Mouse (Mus musculus) retina, postnatal 1 day (tissue): ENCODE measurements at regions not wholly inside any gene's neighbourhood (a gene's known extent, or its start where the extent isn't known, plus 50 kb on each side); places are given as distances from the start of the nearest gene placed in this dataset.

ENCODE experiments used
- DNase-seq: peaks from one replicate; pipeline ENCODE4 v3.0.0-alpha.2; 2012

- no peak for DNase-seq
These were observed 54.4 kb upstream of the Olfm4 start for GRCm38 (mm10) chr14:79929451-79929850.

- no peak for DNase-seq
These were observed 56.7 kb upstream of the Olfm4 start for GRCm38 (mm10) chr14:79927161-79927560.

- DNase-seq, result no peak
These were observed 66.7 kb upstream of the Olfm4 start for GRCm38 (mm10) chr14:79916960-79917848.

GRCm38 (mm10) chr14:79914966-79915365 is 68.9 kb upstream of the Olfm4 start:
- no peak for DNase-seq

- no peak for DNase-seq
These were observed 70.6 kb upstream of the Olfm4 start for GRCm38 (mm10) chr14:79913315-79913714.

- peak; percentile 78 for DNase-seq
These were observed 71.3 kb upstream of the Olfm4 start for GRCm38 (mm10) chr14:79912610-79913009.

- DNase-seq, result no peak
These were observed 76.1 kb upstream of the Olfm4 start for GRCm38 (mm10) chr14:79907761-79908160.

- DNase-seq, result no peak
These were observed 78.3 kb upstream of the Olfm4 start for GRCm38 (mm10) chr14:79905574-79905973.

- DNase-seq, result no peak
These were observed 81.5 kb upstream of the Olfm4 start for GRCm38 (mm10) chr14:79902355-79902754.

- peak; percentile 40 for DNase-seq
These were observed 85.6 kb upstream of the Olfm4 start for GRCm38 (mm10) chr14:79898240-79898639.

GRCm38 (mm10) chr14:79893241-79893640 is 90.6 kb upstream of the Olfm4 start:
- DNase-seq, result no peak

GRCm38 (mm10) chr14:79890682-79891081 is 93.2 kb upstream of the Olfm4 start:
- no peak for DNase-seq

- DNase-seq, result no peak
These were observed 93.6 kb upstream of the Olfm4 start for GRCm38 (mm10) chr14:79890280-79890679.

GRCm38 (mm10) chr14:79883487-79883886 is 100.4 kb upstream of the Olfm4 start:
- DNase-seq, result no peak

GRCm38 (mm10) chr14:79881726-79882125 is 102.2 kb upstream of the Olfm4 start:
- DNase-seq, result peak; percentile 45

GRCm38 (mm10) chr14:79880065-79880755 is 103.7 kb upstream of the Olfm4 start:
- peak; percentile 48 for DNase-seq

GRCm38 (mm10) chr14:79879333-79880035 is 104.4 kb upstream of the Olfm4 start:
- peak; percentile 93 for DNase-seq

- DNase-seq, result peak; percentile 70
These were observed 105.4 kb upstream of the Olfm4 start for GRCm38 (mm10) chr14:79878285-79879019.

- DNase-seq, result peak; percentile 59
These were observed 102.0 kb upstream of the Pcdh8 start for GRCm38 (mm10) chr14:79873062-79873461.

GRCm38 (mm10) chr14:79872430-79872829 is 101.3 kb upstream of the Pcdh8 start:
- peak; percentile 49 for DNase-seq

GRCm38 (mm10) chr14:79869325-79869724 is 98.2 kb upstream of the Pcdh8 start:
- no peak for DNase-seq

GRCm38 (mm10) chr14:79856245-79856644 is 85.1 kb upstream of the Pcdh8 start:
- DNase-seq, result no peak

- no peak for DNase-seq
These were observed 83.1 kb upstream of the Pcdh8 start for GRCm38 (mm10) chr14:79854216-79854615.
